Comparison of ENCODE assay signal across 9 mouse cellular contexts in the genomic region with DNA sequence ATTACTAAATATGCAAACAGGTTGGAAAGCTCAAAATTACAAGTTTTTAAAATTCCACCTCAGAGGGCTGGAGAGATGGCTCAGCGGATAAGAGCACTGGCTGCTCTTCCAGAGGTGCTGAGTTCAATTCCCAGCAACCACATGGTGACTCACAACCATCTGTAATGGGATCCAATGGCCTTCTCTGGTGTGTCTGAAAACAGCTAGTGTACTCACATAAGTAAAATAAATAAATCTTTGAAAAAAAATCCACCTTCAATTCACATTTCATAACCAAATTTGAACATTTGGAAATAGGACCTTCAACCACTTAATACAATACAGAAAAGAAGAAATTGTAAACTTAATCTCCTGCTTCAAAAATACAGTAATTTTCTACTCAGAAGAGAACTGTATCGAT. TPM values are rescaled to one million over a fixed set of nuclear protein-coding genes. Genes with fewer than 3 reads are reported as not detected.
DNase-seq lines count a peak whose midpoint lies in the region; ATAC-seq and TF ChIP-seq lines count a peak whose summit lies in the region.
"Had no signal": no experiment of that assay in that cellular context is flagged by ENCODE, and none has a peak within 500 bp of the region (broad histone marks: within the 10 kb centered on the region; RNA-seq: fewer than 3 reads in every experiment).

No protein-coding gene starts in this region.

- H3K9me3 ChIP-seq in kidney, embryonic 15.5 days (replicated peaks), result no peaks in the 10 kb centered on the region
- no peaks in the 10 kb centered on the region for H3K9me3 ChIP-seq in hindbrain, embryonic 14.5 days (ENCODE audit: control insufficient read depth, low read length)
- no peaks in the 10 kb centered on the region for H3K9me3 ChIP-seq in midbrain, embryonic 15.5 days

- no peak overlapping the region; the same call in 1 of the 2 replicates for H3K27ac ChIP-seq in kidney, embryonic 15.5 days
- H3K27ac ChIP-seq in bone marrow, adult 2 months (ENCODE audit: control insufficient read depth, insufficient read depth, low read depth, low read length, poor library complexity), result no peak overlapping the region
- H3K27ac ChIP-seq in hindbrain, embryonic 14.5 days, result no peak overlapping the region
- peak overlapping the region; percentile 97; the same call in 1 of the 2 replicates for H3K27ac ChIP-seq in midbrain, embryonic 15.5 days

- peak overlapping the region; percentile 95 for H3K9ac ChIP-seq in kidney, embryonic 15.5 days
- peak overlapping the region; percentile 73 for H3K9ac ChIP-seq in hindbrain, embryonic 14.5 days
- H3K9ac ChIP-seq in midbrain, embryonic 15.5 days, result peak overlapping the region; percentile 83

- no peak for ATAC-seq in kidney, embryonic 15.5 days (replicated peaks; ENCODE audit: low FRiP score)
- ATAC-seq in hindbrain, embryonic 14.5 days (ENCODE audit: low FRiP score), result no peak
- ATAC-seq in midbrain, embryonic 15.5 days (replicated peaks), result no peak

- peak overlapping the region; percentile 71 for H3K4me2 ChIP-seq in kidney, embryonic 15.5 days
- peak overlapping the region; percentile 75 for H3K4me2 ChIP-seq in hindbrain, embryonic 14.5 days (replicated peaks)
- peak overlapping the region; percentile 81 for H3K4me2 ChIP-seq in midbrain, embryonic 15.5 days

- no peak for DNase-seq in kidney, postnatal 25 days
- DNase-seq in hindbrain, embryonic 14.5 days (ENCODE audit: low spot score), result no peak
- DNase-seq in left cerebral cortex, adult 11 months (ENCODE audit: low spot score), result no peak
- DNase-seq in natural killer cell, adult 2 months (ENCODE audit: low spot score in 2 of 2), result no peak
- DNase-seq in retina, postnatal 1 day, result no peak
- DNase-seq: kidney, postnatal 4 days had no signal

- peaks cover 28% of the 10 kb centered on the region for H3K4me1 ChIP-seq in kidney, embryonic 15.5 days
- H3K4me1 ChIP-seq in bone marrow, adult 2 months (ENCODE audit: control insufficient read depth, insufficient read depth, low read length), result no peaks in the 10 kb centered on the region; the same call in 1 of the 2 replicates
- peaks cover 8% of the 10 kb centered on the region for H3K4me1 ChIP-seq in hindbrain, embryonic 14.5 days (replicated peaks; ENCODE audit: control insufficient read depth, insufficient read depth, low read length)
- H3K4me1 ChIP-seq in midbrain, embryonic 15.5 days, result peaks cover 34% of the 10 kb centered on the region

- H3K4me3 ChIP-seq in kidney, embryonic 15.5 days (replicated peaks), result peak overlapping the region; percentile 99
- peak overlapping the region; percentile 100 for H3K4me3 ChIP-seq in bone marrow, adult 2 months (replicated peaks; ENCODE audit: control insufficient read depth, low read depth, low read length)
- H3K4me3 ChIP-seq in hindbrain, embryonic 14.5 days (replicated peaks; ENCODE audit: low read length), result peak overlapping the region; percentile 62
- peak overlapping the region; percentile 91 for H3K4me3 ChIP-seq in midbrain, embryonic 15.5 days

- H3K27me3 ChIP-seq in kidney, embryonic 15.5 days, result no peaks in the 10 kb centered on the region
- H3K27me3 ChIP-seq in hindbrain, embryonic 14.5 days (ENCODE audit: control insufficient read depth, insufficient read depth, low read length), result no peaks in the 10 kb centered on the region
- no peaks in the 10 kb centered on the region for H3K27me3 ChIP-seq in midbrain, embryonic 15.5 days (replicated peaks)

- 0 out of 2 replicates have a peak, but pooled peaks cover 4% of the 10 kb centered on the region for H3K36me3 ChIP-seq in kidney, embryonic 15.5 days
- H3K36me3 ChIP-seq in hindbrain, embryonic 14.5 days (replicated peaks; ENCODE audit: control insufficient read depth, insufficient read depth), result no peaks in the 10 kb centered on the region
- no peaks in the 10 kb centered on the region for H3K36me3 ChIP-seq in midbrain, embryonic 15.5 days (replicated peaks)

- no peak for TF ChIP-seq CTCF in bone marrow, adult 2 months (IDR thresholded peaks at IDR 0.05; ENCODE audit: control insufficient read depth, insufficient read depth, low read length)

- WGBS in kidney, embryonic 15.5 days, result 39% methylated on average over 2 of the region's 2 CpGs
- 39% methylated on average over 2 of the region's 2 CpGs for WGBS in bone marrow, adult 2 months
- 40% methylated on average over 2 of the region's 2 CpGs for WGBS in hindbrain, embryonic 14.5 days
- 41% methylated on average over 2 of the region's 2 CpGs for WGBS in midbrain, embryonic 15.5 days

- no peak for TF ChIP-seq POLR2A in bone marrow, adult 2 months (IDR thresholded peaks at IDR 0.05; ENCODE audit: borderline replicate concordance, control insufficient read depth, low read depth, low read length)

RNA-seq across cellular contexts. Expression of a gene that starts 0.9 kb away (rescaled TPM):
- 714 and 843 TPM in 2 replicates for polyA plus RNA-seq in kidney, embryonic 15.5 days (2015; fragmentation: Nextera tagmentation; extraction: Ambion mirVana)
- polyA plus RNA-seq in bone marrow, adult 2 months (2011; ENCODE audit: insufficient read depth, insufficient read length, low replicate concordance, missing spikeins), result 242 and 287 TPM in 2 replicates
- 774 and 980 TPM in 2 replicates for polyA plus RNA-seq in hindbrain, embryonic 14.5 days (2014; fragmentation: Nextera tagmentation; extraction: Ambion mirVana)
- polyA plus RNA-seq in midbrain, embryonic 15.5 days (2015; fragmentation: Nextera tagmentation; extraction: Ambion mirVana), result 670 and 687 TPM in 2 replicates

RNA-seq across cellular contexts. Expression of a gene that starts 38.5 kb away (rescaled TPM):
- 14.6 and 16.3 TPM in 2 replicates for polyA plus RNA-seq in kidney, embryonic 15.5 days (2015; fragmentation: Nextera tagmentation; extraction: Ambion mirVana)
- polyA plus RNA-seq in bone marrow, adult 2 months (2011; ENCODE audit: insufficient read depth, insufficient read length, low replicate concordance, missing spikeins), result 23.2 and 39.1 TPM in 2 replicates
- polyA plus RNA-seq in hindbrain, embryonic 14.5 days (2014; fragmentation: Nextera tagmentation; extraction: Ambion mirVana), result 17.1 and 19.3 TPM in 2 replicates
- polyA plus RNA-seq in midbrain, embryonic 15.5 days (2015; fragmentation: Nextera tagmentation; extraction: Ambion mirVana), result 23.5 and 25.6 TPM in 2 replicates

RNA-seq across cellular contexts. Expression of a gene that starts 45.8 kb away (rescaled TPM):
- polyA plus RNA-seq in kidney, embryonic 15.5 days (2015; fragmentation: Nextera tagmentation; extraction: Ambion mirVana), result 23.7 and 25.5 TPM in 2 replicates
- polyA plus RNA-seq in bone marrow, adult 2 months (2011; ENCODE audit: insufficient read depth, insufficient read length, low replicate concordance, missing spikeins), result 11.1 and 18.8 TPM in 2 replicates
- 46.0 and 50.2 TPM in 2 replicates for polyA plus RNA-seq in hindbrain, embryonic 14.5 days (2014; fragmentation: Nextera tagmentation; extraction: Ambion mirVana)
- polyA plus RNA-seq in midbrain, embryonic 15.5 days (2015; fragmentation: Nextera tagmentation; extraction: Ambion mirVana), result 35.7 and 40.5 TPM in 2 replicates
